Mouse (Mus musculus): ENCODE measurements around the gene Clec2h. TPM values are rescaled to one million over a fixed set of nuclear protein-coding genes. Genes with fewer than 3 reads are reported as not detected.
"Not testable (repeated sequence)": the region's sequence is repeated elsewhere in the genome, so short reads cannot be mapped to it uniquely, and the experiment has no call there.

The Clec2h gene
- polyA plus RNA-seq (2014; fragmentation: Nextera tagmentation; extraction: Ambion mirVana), result not detected in 2 replicates

DNA sequence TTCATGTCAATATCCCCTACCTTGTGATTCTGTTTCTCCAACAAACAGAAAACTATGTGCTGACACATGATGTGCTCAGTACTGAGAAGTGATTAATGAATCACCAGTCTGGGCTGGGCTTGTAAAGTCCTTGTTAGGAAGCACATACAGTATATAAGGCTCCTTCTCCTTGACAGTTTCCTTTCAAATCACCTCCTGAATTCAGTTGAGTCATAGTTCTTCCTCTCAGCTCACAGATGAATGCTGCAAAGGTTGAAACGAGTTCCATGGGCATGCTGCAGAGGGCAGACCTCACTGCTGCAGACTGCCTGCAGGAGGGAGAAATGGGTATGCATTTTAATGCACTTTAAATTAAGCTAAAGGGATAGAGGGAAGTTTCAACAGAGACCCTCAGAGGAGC, at the start of gene Clec2h:
Gene Clec2h (plus strand): TSS at position 180 of the 400 bp plus-strand sequence.
- Histone ChIP-seq H3K27ac (replicated peaks; ENCODE audit: low read depth, low read length) (no peak within 1 kb of the TSS), H3K9ac (replicated peaks; ENCODE audit: low read length) (no peak within 1 kb of the TSS), H3K36me3 (replicated peaks; ENCODE audit: control insufficient read depth, insufficient read depth, low read depth, low read length) (no peaks in the 10 kb centered on the region), H3K4me3 (ENCODE audit: low read depth, low read length) (no peak within 1 kb of the TSS), H3K9me3 (replicated peaks; ENCODE audit: control insufficient read depth, low read length) (no peaks in the 10 kb centered on the region), H3K4me1 (ENCODE audit: control insufficient read depth, insufficient read depth, low read length) (no peaks in the 10 kb centered on the region), H3K27me3 (ENCODE audit: control insufficient read depth, insufficient read depth, low read length) (no peaks in the 10 kb centered on the region), H3K4me2 (ENCODE audit: low read depth, low read length) (no peak within 1 kb of the TSS)
- 14% methylated on average over 1 of the region's 1 CpGs for WGBS
- ATAC-seq (replicated peaks; ENCODE audit: insufficient number of reproducible peaks, low FRiP score, low TSS enrichment, low read depth) (no peak), DNase-seq (ENCODE audit: low spot score) (no peak)

- no peak for ATAC-seq (replicated peaks; ENCODE audit: insufficient number of reproducible peaks, low FRiP score, low TSS enrichment, low read depth)
- WGBS, result 61% methylated on average over 2 of the region's 2 CpGs
- Histone ChIP-seq H3K36me3 (replicated peaks; ENCODE audit: control insufficient read depth, insufficient read depth, low read depth, low read length) (no peaks in the 10 kb centered on the region), H3K4me3 (ENCODE audit: low read depth, low read length) (no peak overlapping the region), H3K27ac (replicated peaks; ENCODE audit: low read depth, low read length) (no peak overlapping the region), H3K9me3 (replicated peaks; ENCODE audit: control insufficient read depth, low read length) (no peaks in the 10 kb centered on the region), H3K4me2 (ENCODE audit: low read depth, low read length) (no peak overlapping the region), H3K27me3 (ENCODE audit: control insufficient read depth, insufficient read depth, low read length) (no peaks in the 10 kb centered on the region), H3K4me1 (ENCODE audit: control insufficient read depth, insufficient read depth, low read length) (no peaks in the 10 kb centered on the region), H3K9ac (replicated peaks; ENCODE audit: low read length) (no peak overlapping the region)
- no peak for DNase-seq (ENCODE audit: low spot score)
These were observed 39.5 kb upstream of the Clec2h start for GRCm38 (mm10) chr6:128622733-128623132.

DNA sequence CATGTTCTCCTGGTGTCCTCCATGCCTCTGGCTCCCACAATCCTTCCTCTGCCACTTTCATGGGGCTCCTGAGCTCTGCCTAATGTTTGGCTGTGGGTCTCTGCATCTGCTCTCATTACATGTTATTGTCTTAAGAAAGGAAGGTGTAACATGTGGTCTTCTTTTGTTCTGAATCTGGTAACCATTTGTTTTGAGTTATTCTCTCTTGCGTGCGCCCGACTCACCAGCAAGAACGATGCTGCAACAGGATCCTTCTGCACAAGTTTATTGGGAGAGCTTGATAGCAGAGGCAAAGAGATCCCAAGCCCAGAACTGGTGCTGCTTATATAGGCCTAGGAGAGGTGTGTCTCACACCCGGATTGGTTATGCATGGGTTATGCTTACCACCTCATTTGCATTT, 38.8 kb upstream of the Clec2h start, which contains the start of gene Klrb1a:
Gene Klrb1a (minus strand): TSS at position 101 of the 400 bp plus-strand sequence.
- not testable (repeated sequence) for H3K27me3 ChIP-seq (ENCODE audit: control insufficient read depth, insufficient read depth, low read length); H3K9me3 ChIP-seq (replicated peaks; ENCODE audit: control insufficient read depth, low read length); H3K27ac ChIP-seq (replicated peaks; ENCODE audit: low read depth, low read length); ATAC-seq (replicated peaks; ENCODE audit: insufficient number of reproducible peaks, low FRiP score, low TSS enrichment, low read depth); DNase-seq (ENCODE audit: low spot score); H3K4me3 ChIP-seq (ENCODE audit: low read depth, low read length); H3K4me2 ChIP-seq (ENCODE audit: low read depth, low read length); H3K36me3 ChIP-seq (replicated peaks; ENCODE audit: control insufficient read depth, insufficient read depth, low read depth, low read length); H3K4me1 ChIP-seq (ENCODE audit: control insufficient read depth, insufficient read depth, low read length); H3K9ac ChIP-seq (replicated peaks; ENCODE audit: low read length)
- 94% methylated on average over 5 of the region's 5 CpGs for WGBS

DNA sequence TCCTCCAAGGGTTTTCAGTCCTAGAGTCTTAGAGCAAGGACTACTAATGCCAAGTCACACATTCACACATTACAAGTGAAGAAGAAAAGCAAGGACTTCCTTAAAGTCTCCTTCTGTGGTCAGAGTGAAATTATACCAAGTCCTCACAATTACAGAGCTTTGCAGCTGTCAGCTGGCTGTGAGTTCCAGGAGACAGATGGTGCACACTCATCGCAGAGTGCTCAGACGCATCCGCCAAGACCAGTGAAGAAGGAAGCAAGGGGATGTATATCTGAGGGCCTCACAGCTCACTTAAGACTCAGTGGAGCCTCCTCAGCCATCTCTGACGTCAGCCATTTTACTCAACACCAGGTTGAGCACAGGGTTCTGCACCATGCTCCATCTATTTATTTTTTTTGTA, 37.8 kb upstream of the Clec2h start:
- no peak for ATAC-seq (replicated peaks; ENCODE audit: insufficient number of reproducible peaks, low FRiP score, low TSS enrichment, low read depth)
- no peaks in the 10 kb centered on the region for H3K36me3 ChIP-seq (replicated peaks; ENCODE audit: control insufficient read depth, insufficient read depth, low read depth, low read length)
- no peak for DNase-seq (ENCODE audit: low spot score)

DNA sequence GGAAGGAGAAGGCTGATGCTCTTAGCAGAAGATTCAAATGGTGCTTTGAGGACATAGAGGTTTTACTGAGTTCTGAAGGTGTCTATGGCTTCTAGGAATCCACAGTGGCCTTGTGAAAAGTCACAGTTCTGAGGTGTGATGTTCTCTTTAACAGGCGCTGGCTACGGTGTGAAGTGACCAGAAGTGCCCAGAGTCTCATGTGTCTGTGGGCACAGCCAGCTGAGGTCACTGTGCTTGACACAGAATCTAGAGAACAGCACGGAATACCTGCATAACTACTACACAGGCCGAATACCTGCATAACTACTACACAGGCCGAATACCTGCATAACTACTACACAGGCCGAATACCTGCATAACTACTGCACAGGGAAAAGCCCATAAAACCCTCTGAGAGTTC, 36.9 kb upstream of the Clec2h start:
- H3K9ac ChIP-seq (replicated peaks; ENCODE audit: low read length); H3K4me1 ChIP-seq (ENCODE audit: control insufficient read depth, insufficient read depth, low read length); H3K9me3 ChIP-seq (replicated peaks; ENCODE audit: control insufficient read depth, low read length); H3K27me3 ChIP-seq (ENCODE audit: control insufficient read depth, insufficient read depth, low read length); H3K4me2 ChIP-seq (ENCODE audit: low read depth, low read length); H3K27ac ChIP-seq (replicated peaks; ENCODE audit: low read depth, low read length); H3K36me3 ChIP-seq (replicated peaks; ENCODE audit: control insufficient read depth, insufficient read depth, low read depth, low read length); H3K4me3 ChIP-seq (ENCODE audit: low read depth, low read length); DNase-seq (ENCODE audit: low spot score); ATAC-seq (replicated peaks; ENCODE audit: insufficient number of reproducible peaks, low FRiP score, low TSS enrichment, low read depth): not testable (repeated sequence)
- 91% methylated on average over 6 of the region's 6 CpGs for WGBS

More for the DNA sequence above, 37.8 kb upstream of the Clec2h start:
- Histone ChIP-seq H3K4me1 (ENCODE audit: control insufficient read depth, insufficient read depth, low read length) (no peaks in the 10 kb centered on the region), H3K4me3 (ENCODE audit: low read depth, low read length) (no peak overlapping the region), H3K27me3 (ENCODE audit: control insufficient read depth, insufficient read depth, low read length) (no peaks in the 10 kb centered on the region), H3K9me3 (replicated peaks; ENCODE audit: control insufficient read depth, low read length) (no peaks in the 10 kb centered on the region), H3K27ac (replicated peaks; ENCODE audit: low read depth, low read length) (no peak overlapping the region), H3K9ac (replicated peaks; ENCODE audit: low read length) (no peak overlapping the region), H3K4me2 (ENCODE audit: low read depth, low read length) (no peak overlapping the region)
- 89% methylated on average over 4 of the region's 4 CpGs for WGBS

DNA sequence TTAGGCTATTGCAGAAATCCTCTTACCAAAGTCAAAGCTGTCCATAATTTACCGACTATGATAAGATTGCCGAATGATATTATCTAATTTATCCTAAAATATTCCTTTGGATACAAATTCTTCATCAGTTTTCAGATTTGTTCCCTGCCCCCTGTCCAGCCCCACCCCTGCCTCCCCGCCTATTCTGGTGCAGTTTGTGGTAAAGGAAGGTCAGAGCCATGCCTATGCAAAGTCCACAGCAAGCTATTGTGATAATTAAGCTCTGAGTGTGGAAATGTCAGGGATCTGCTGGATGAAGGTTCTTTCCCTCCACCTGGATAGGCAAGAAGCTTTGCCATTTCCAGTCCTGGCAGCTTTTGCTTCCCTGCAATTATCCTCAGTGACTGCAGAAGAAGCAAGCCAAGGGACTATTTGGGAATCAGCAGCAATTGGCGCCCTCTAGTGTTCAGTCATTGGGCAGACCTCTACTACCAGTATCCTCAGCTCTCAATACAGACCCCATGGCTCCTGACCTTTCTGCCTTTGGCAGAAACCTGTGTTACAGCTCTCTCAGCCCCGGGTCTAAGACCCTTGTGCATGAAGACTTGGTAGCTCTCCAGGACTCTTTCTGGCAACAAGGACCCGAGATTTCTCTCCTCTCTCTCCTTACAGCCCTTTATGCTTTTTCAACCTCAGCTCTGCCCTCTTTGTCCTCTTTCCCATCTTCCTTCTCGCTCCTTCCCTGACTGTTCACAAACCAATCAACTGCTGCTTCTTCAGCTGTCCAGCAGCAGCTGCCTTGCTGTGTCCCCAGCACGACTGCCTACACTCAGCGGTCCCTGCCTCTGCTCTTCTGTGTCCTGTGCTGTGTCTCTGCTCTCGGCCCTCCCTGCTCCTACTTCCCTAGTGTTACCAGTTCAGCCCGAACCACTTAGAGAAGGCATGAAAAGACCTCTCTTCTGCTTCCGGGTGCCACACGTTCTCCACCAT, 32.1 kb upstream of the Clec2h start:
- H3K36me3 ChIP-seq (replicated peaks; ENCODE audit: control insufficient read depth, insufficient read depth, low read depth, low read length); H3K9me3 ChIP-seq (replicated peaks; ENCODE audit: control insufficient read depth, low read length); H3K4me2 ChIP-seq (ENCODE audit: low read depth, low read length); H3K4me1 ChIP-seq (ENCODE audit: control insufficient read depth, insufficient read depth, low read length); H3K27me3 ChIP-seq (ENCODE audit: control insufficient read depth, insufficient read depth, low read length); H3K9ac ChIP-seq (replicated peaks; ENCODE audit: low read length); H3K27ac ChIP-seq (replicated peaks; ENCODE audit: low read depth, low read length); H3K4me3 ChIP-seq (ENCODE audit: low read depth, low read length): not testable (repeated sequence)
- ATAC-seq (replicated peaks; ENCODE audit: insufficient number of reproducible peaks, low FRiP score, low TSS enrichment, low read depth), result peak; percentile 74
- DNase-seq (ENCODE audit: low spot score), result peak; percentile 81
- 57% methylated on average over 12 of the region's 13 CpGs for WGBS

GRCm38 (mm10) chr6:128630912-128631905, 31.0 kb upstream of the Clec2h start:
- 75% methylated on average over 15 of the region's 15 CpGs for WGBS
- not testable (repeated sequence) for H3K4me2 ChIP-seq (ENCODE audit: low read depth, low read length); H3K27ac ChIP-seq (replicated peaks; ENCODE audit: low read depth, low read length); H3K27me3 ChIP-seq (ENCODE audit: control insufficient read depth, insufficient read depth, low read length); DNase-seq (ENCODE audit: low spot score); H3K4me3 ChIP-seq (ENCODE audit: low read depth, low read length); H3K4me1 ChIP-seq (ENCODE audit: control insufficient read depth, insufficient read depth, low read length); H3K36me3 ChIP-seq (replicated peaks; ENCODE audit: control insufficient read depth, insufficient read depth, low read depth, low read length); H3K9ac ChIP-seq (replicated peaks; ENCODE audit: low read length); H3K9me3 ChIP-seq (replicated peaks; ENCODE audit: control insufficient read depth, low read length); ATAC-seq (replicated peaks; ENCODE audit: insufficient number of reproducible peaks, low FRiP score, low TSS enrichment, low read depth)

Measured in embryonic facial prominence, embryonic 11.5 days (tissue).